Mouse (Mus musculus): Measurements from ENCODE around the gene Pdk1. TPM values are rescaled to one million over a fixed set of nuclear protein-coding genes. Genes with fewer than 3 reads are reported as not detected.
"Not testable (repeated sequence)": the region's sequence is repeated elsewhere in the genome, so short reads cannot be mapped to it uniquely, and the experiment has no call there.

Pdk1 gene
- total RNA-seq, 2 experiments from 2014 or later, result 58.0 TPM

DNA sequence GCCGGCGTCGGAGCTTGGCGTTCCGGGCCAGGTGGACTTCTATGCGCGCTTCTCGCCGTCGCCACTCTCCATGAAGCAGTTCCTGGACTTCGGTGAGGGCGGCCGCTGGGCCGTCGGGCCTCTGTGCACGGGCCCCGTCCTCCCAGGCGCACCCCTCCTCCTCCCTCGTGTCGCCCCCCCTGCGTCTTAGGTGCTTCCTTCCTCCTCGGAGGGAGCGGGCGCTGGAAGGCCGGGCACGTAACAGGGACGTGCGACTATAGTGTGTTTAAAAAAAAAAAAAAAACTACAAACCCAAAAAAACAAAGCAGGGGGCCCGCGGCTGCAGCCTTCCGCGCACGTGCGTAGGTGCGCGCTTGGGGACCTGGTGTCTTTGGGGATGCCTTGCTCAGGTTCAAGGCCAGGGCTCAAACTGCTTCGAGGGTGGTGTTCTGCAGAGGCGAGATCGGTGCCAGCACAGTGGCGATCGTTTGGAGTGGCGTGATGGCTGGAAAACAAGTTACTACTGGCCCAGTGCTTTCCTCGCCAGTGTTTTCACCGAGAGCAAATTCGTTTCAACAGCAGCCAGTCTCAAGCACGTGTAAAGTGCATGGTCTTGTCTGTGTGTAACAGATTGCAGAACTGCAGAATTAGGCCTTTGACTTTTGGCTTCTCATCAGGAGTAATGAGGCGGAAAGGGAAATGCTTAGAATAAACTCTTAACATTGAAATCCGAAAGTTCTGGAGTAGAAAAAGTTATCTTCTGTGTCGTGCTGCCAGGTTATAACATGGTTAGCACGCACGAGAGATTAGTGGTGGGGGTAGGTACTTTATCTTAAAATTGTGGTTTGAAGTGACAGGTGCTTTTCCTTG lies 674 bp downstream of the Pdk1 start:
- no peak for DNase-seq

DNA sequence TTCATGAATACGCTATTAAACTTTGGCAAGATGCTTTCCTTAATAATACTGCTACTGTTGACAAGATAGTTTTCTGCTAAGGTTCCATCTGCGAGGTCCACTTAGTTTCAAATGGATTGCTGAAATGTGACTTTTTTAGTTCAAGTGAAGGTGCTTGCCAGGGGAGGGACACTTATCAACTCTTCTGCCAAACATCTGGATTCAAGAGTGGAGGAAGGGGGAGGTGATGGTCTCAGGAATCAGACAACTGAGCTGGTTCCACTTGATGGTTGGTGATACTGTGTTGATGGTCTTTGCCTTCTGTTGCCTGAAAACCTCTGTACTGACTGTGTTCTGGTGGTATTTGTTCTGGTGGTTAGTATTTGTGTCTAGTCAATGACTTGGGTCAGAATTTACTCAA lies 1.4 kb downstream of the Pdk1 start:
- no peak for DNase-seq

DNA sequence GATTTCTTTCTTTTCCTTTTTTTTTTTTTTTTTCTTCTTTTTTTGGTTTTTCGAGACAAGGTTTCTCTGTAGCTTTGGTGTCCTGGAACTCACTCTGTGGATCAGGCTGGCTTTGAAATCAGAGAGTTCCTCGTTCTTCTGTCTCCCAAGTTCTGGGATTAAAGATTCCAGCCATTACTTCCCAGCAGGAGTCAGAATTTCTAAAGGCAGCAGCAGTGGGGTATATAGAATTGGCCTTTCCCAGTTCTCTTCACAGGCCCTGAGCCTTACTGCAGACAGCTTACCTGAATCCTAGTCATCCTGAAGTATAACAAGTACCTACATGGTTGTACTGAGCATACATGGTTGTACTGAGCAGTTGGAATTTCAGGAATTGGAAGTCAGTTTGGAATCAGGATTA lies 1.8 kb downstream of the Pdk1 start:
- DNase-seq, result no peak

DNA sequence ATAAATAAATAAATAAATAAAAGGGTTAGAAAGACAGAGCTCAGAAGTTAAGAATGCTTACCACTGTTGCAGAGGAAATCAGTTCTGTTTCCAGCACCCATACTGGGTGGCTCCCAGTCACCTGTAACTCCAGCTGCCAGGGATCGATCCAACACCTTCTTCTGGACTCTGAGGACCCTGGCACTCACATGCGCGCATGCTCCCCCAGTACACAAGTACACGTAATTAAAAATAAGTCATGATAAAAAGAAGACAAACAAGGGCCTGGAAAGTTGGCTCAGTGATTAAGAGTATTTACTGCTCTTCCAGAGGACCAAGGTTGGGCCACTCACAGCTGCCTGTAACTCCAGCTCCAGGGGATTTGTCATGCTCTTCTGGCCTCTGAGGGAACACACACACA lies 4.8 kb downstream of the Pdk1 start:
- no peak for DNase-seq

DNA sequence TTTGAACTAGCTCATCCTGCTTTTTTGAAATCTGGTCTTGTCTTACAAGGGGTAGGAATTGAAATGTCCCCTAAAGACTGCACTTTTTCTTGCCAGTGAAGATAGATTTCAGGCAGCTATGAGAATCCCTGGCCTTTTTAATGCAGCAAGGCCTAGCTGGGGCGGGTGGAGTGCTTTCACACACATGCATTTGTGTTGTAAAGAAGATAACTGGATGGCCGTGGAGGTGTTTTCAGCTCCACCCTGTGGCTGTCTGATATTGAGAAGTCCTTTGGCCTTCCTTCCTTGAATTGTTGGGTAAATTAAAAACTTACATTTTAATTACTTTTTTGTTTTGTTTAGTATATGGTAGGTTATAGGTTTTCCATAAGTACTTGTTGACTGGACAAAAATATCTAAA lies 5.4 kb downstream of the Pdk1 start:
- no peak for DNase-seq

DNA sequence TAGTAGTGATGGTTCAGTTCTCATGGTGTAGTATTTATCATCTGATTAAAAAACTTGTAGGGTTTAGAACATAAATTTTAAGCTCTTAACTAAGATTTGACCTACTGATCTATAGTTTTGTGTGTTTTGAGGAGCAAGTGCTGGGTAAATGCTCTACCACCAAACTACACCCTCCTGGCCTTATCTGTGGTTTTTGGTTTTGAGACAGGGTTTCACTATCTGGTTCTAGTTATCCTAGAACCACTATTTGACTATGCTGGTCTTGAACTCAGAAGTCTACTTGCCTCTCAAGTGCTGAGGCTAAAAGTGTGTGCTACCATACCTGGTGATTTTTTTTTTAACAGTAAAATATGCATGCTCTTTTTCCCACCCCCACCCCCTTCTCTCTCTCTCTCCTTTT lies 5.9 kb downstream of the Pdk1 start:
- no peak for DNase-seq

DNA sequence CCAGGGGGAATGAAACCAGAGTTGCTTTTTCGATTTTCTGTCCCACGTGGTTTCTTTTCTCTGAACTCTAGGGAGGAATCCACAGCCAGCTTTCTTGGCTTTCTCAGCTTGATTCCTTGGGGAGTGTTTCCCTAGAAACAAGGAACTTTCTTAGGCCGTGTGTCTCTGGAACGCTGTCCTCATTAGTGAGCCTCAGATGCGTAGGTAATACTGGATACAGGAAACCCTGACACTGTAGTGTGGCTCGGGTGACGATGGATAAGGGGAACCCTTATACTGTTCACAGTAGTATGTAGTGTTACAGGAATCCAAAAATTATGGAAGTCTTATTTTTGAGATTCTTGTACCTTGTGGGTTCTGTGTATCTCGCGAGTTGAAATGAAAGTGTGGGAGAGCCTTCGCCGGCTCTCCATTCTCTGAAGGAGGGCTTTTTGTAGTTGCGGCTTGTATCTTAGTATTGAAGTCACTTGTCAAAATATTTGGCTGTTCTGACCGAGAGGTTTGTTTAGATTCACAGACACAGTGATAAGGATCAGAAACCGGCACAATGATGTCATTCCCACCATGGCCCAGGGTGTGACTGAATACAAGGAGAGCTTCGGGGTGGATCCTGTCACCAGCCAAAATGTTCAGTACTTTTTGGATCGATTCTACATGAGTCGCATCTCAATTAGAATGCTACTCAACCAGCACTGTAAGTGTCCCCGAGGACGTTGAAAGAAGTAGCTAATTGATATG lies 10.1 kb downstream of the Pdk1 start:
- no peak for DNase-seq

DNA sequence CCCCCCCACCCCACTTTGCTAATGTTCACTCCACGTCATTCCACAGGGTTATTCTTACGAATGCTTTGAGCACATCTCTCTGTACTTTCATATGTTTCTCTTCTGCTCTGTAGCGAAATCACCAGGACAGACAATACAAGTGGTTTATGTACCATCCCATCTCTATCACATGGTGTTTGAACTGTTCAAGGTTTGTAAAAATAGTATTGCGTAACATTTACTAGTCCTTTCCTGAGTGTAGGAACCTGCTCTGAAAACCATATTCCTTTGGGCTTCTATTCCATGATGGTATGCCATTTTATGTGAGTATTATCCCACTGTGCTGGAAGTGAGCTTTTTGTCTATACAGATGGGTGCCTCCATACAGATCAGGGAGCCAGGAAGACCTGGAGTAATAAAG lies 14.2 kb downstream of the Pdk1 start:
- no peak for DNase-seq

DNA sequence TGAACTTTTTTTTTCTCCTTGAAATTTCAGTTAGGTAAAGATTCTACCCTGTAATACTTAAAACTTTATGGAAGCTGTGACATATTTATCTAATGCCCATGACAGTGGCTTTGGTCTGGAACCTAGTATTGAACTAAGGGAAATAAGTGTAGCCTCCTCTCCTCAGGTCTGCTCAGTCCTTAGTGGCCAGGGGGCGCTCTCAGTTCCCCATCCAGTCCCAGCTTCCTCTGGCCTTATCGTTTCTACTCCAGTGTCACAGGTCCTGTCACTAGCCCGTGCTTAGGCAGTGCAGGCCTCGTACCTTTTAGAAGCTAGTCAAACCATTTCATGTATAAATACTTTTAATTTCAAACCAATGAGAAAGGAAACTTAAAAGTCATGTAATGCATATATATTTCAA lies 15.4 kb downstream of the Pdk1 start:
- no peak for DNase-seq

DNA sequence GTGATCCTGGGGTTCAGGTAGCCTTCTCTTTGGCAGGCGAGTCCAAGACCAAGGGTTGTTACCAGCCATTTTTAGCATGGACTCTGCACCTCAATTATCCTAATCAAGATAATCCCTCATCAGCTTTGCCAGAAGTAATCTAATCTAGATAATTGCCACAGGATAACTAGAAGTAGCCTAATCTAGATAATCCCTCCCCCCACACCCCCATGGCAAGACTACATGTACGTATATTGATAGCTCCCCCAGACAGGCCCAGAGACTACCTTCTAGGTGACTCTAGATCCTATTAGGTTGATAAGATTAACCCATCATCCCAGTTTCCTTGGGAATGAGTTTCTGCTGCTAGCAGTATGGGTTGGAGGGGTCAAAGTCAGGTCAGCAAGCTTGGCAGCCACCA lies 18.5 kb downstream of the Pdk1 start:
- no peak for DNase-seq

DNA sequence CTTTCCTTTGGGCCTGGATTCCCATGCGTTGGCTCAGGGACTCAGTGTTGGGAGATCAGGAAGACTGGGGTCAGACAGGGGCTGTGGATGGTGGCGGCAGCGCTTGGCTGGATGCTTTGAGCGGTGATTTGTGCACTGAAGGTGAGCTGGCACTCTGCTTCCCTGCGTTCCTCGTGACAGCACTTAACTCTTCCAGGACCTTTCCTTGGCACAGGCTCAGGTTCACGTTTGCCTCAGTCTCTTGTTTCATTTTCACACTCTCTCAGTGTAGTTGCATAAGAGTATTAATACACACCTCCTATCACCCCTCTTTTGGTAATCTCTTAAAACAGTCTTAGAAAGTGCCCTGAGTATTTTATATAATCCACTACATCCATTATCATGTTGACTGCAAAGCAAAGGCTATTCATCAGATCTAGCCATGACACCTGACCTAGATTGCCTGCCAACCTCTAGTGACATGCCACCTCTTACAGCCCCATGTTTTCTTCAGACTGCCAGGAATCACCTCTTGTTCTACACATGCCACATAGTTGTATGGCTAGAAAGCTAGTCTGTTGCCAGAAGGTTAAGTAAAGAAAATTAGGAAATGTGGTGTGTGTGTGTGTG lies 19.8 kb downstream of the Pdk1 start:
- no peak for DNase-seq

DNA sequence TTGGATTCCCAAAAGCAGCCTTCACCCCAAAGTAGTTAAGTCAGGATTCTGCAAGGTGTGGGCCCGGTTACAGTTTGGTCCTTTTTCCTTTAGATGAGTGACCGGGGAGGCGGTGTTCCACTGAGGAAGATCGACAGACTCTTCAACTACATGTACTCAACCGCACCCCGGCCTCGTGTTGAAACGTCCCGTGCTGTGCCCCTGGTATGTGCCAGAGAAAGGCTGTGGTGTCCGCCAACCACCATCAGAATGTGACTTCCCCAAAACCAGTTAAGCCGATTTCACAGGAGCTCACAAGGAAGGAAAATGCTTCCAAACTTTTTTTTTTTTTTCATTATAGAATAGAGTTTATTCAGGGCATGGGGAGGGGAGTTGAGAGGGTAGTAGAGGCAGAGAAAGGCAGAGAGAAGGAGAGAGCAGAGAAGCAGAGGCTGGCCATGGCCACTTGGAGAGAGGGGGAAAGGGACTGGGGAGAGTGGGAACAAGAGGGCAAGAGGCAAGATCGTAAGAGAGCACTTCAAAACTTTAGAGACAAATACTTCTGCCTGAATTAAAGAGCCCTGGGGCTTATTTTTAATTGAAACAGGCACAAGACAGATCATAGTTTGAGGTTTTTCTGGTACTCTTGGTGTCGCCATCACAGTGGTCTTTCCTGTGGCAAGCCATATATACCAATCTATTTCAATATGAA lies 22.7 kb downstream of the Pdk1 start:
- no peak for DNase-seq

DNA sequence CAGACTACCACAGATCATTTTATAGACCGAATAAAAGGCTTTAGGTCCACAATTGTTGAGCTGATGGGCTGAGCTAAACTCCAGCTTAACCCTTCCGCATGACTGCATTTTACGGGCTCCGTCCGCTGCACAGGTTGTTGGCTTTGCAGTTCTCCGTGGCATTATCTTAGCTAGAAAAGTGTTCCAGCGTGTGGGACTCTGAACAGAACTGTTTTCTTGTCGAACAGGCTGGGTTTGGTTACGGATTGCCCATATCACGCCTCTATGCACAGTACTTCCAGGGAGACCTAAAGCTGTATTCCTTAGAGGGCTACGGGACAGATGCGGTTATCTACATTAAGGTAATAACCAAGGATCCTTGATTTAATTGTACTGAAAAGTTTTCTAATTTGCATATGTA lies 24.4 kb downstream of the Pdk1 start:
- DNase-seq, result no peak

DNA sequence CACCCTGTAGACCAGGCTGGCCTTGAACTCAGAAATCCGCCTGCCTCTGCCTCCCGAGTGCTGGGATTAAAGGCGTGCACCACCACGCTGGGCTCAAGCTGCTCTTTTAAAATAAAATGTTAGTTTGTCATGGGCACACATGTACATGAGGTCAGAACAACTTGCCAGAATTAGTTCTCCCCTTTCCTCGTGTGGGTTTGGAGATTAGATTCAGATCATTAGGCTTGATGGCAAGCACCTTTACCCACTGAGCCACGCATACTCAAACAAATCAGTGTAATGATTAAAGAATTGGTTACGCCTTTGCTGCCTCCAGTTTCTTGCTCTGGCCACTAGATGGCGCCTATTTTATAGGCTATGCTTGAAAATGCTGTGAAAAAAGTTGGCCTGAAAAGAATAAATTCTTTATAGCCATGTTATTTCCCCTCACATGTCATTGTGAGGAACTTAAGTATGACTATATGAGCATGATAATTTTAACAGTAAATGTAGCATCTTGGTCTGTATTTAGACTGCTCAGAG lies 25.4 kb downstream of the Pdk1 start:
- DNase-seq, result no peak

DNA sequence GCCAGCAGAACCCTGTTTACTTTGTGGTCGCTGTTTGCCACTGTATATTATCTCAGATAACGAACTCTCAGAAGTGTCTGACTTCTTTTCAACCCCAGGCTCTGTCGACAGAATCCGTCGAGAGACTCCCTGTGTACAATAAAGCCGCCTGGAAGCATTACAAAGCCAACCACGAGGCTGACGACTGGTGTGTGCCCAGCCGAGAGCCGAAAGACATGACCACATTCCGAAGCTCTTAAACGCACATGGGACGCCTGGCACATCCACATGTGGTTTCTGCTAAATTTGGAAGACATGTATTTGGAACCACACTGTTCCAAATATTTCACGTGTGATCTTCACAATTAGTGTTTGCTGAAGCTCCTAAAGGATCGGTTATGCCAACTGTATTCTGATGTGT lies 26.9 kb downstream of the Pdk1 start:
- no peak for DNase-seq

DNA sequence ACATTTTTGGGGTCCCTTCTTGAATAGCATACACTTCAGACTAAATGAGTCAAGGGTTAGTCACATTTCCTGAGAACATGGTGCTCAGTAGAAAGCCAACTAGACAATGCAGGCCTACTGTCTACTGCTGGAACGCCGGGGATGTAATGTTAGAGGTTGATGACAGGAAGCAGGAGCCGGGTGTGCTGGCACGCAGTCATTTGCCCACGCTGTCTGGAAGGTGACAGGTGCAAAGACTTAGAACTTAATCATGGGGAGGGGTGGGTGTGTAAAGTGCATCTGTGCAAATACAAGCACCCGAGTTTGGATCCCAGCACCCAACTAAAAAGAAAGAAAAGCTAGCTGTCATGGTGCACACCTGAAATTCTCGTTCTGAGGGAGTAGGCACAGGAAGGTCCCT lies 32.1 kb downstream of the Pdk1 start:
- DNase-seq, result no peak

DNA sequence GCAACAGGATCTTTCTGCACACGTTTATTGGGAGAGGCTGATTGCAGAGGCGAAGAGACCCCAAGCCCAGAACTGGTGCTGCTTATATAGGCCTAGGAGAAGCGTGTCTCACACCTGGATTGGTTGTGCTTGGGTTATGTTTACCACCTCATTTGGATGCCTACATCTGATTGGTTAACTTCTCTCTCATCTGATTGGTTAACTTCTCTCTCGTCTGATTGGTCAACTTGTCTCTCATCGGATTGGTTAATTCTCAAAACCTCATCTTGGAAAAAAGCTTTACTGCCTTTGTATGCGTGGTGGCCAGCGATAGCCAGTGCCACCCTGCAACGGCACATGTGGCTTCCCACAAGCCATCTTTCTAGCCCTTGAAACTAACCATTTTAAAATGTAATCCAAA lies 33.3 kb downstream of the Pdk1 start:
- not testable (repeated sequence) for DNase-seq

DNA sequence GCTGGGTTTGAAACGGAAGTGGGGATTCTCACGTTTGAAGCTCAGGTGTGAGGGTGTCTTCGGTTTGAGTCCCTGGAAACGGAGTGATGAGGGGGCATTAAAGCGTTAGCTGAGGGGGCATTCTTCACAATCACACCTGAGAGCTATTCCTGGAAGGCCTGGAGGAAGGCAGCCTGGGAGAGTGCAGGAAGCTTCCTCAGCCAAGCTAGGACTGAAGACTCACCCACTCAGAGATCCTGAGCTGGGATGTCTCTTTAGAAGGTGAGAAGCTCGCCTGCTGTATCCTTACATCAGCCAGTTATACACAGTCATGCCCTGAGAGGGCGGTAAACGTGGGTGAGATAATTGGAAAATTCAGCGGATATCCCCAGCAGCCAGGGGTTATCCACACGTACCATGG lies 40.9 kb downstream of the Pdk1 start:
- no peak for DNase-seq

DNA sequence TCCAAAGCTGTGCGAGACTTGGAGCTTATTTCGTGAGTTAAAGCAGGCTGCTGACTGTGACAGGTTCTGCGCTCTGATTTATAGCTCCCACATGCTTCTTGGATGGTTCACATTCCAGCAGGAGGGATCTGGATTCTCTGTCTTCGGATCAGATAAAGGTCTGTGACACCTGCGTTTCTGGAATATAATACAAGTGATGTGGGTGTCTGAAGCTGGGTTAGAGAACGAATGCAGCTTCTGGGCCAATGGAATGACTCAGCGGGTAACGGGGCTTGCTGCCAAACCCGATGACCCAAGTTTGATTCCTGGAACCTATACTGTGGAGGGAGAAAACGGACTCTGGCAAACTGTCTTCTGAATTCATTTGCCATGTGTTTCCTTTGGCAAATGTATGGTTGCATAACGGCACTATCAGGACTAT lies 46.2 kb downstream of the Pdk1 start:
- peak; percentile 17 for DNase-seq

DNA sequence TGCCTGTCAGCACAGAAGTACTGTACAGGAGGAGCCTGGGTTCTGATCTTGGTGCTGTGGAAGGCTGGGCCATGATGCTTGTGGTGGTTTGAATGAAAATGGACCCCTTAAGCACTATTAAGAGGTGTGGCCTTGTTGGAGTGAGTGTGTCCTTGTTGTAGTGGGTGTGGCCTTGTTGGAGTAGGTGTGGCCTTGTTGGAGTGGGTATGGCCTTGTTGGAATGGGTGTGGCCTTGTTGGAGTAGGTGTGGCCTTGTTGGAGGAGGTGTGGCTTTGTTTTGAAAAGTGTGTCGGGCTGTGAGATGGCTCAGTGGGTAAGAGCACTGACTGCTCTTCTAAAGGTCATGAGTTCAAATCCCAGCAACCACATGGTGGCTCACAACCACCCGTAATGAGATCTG lies 51.9 kb downstream of the Pdk1 start:
- DNase-seq, result not testable (repeated sequence)

DNA sequence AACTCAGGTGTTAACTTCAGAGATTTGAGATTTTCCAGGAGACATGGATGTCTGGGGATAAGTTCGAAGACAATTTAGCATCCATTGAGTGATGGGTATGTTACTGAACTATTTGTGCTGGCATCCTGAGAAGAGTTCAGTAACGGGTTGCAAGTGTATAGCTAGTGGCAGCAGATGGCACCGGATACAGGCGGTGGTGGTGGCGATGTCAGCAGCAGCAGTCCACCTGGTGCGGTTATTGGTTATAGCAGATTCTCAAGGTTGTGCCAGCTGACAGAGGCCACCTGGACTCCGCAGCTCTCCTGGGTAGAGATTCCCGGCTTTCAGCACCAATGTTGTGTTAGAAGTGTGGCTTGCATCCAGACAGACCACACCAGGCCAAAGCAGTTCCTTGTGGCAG lies 61.0 kb downstream of the Pdk1 start:
- no peak for DNase-seq

DNA sequence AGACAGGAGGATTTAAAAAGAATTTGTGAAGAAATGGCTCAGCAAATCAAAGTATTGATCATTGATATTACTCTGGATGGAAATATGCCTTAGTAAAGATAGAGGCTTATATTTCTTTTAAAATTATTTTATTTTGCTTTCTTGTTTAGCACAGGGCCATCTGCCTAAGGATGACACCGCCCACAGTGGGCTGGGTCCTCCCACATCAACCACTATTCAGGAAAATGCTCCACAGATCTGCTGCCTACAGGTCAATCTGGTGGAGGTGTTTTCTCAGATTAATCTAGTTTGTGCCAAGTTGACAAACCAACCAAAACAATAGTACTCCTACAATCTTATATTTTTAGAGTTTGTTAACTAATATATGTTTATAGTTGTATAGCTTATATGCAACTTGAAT lies 63.7 kb downstream of the Pdk1 start:
- DNase-seq, result no peak
